Mouse (Mus musculus) neural tube, embryonic 15.5 days (tissue): ENCODE measurements at regions not wholly inside any gene's neighbourhood (a gene's known extent, or its start where the extent isn't known, plus 50 kb on each side); places are given as distances from the start of the nearest gene placed in this dataset.

Experiments
- ATAC-seq: fragments of 200-750 bp; cut with Nextera tagmentation; 2 replicates; pipeline ENCODE4 v1.8.0; 2017; ENCODE audit warnings: mild to moderate bottlenecking, moderate TSS enrichment, moderate library complexity; ENCODE audit not compliant: low FRiP score
- H3K27ac ChIP-seq: fragments of 300-500 bp; sonication (generic); replicated peaks from 2 replicates; pipeline ENCODE4 v1.5.1; 2015; ENCODE audit warnings: mild to moderate bottlenecking, inconsistent platforms
- H3K27me3 ChIP-seq: fragments of 300-500 bp; sonication (generic); replicated peaks from 2 replicates; pipeline ENCODE4 v1.6.1; 2015; ENCODE audit warnings: inconsistent platforms
- H3K36me3 ChIP-seq: fragments of 300-500 bp; sonication (generic); 2 replicates; pipeline ENCODE4 v1.6.1; 2015; ENCODE audit warnings: inconsistent platforms
- H3K4me1 ChIP-seq: fragments of 300-500 bp; sonication (generic); 2 replicates; pipeline ENCODE4 v1.6.1; 2015; ENCODE audit warnings: inconsistent platforms
- H3K4me2 ChIP-seq: fragments of 300-500 bp; sonication (generic); 2 replicates; pipeline ENCODE4 v1.6.1; 2015; ENCODE audit warnings: inconsistent platforms, mild to moderate bottlenecking, moderate library complexity
- H3K4me3 ChIP-seq: fragments of 300-500 bp; sonication (generic); replicated peaks from 2 replicates; pipeline ENCODE4 v1.5.1; 2015; ENCODE audit warnings: mild to moderate bottlenecking, inconsistent platforms
- H3K9ac ChIP-seq: fragments of 300-500 bp; sonication (generic); replicated peaks from 2 replicates; pipeline ENCODE4 v1.6.1; 2015; ENCODE audit warnings: mild to moderate bottlenecking, inconsistent platforms
- H3K9me3 ChIP-seq: fragments of 300-500 bp; sonication (generic); replicated peaks from 2 replicates; pipeline ENCODE4 v1.6.1; 2016; ENCODE audit warnings: inconsistent platforms
- WGBS: fragments of 180-500 bp; shearing (Covaris S2); methylation state at CpG from one replicate; pipeline ENCODE4 v1.1.7; 2015; ENCODE audit warnings: mixed read lengths; 5-methylcytosine and 5-hydroxymethylcytosine counted together

- no peak overlapping the region for H3K27ac ChIP-seq
- WGBS: 95% methylated on average over 4 of the region's 4 CpGs
Measured at GRCm38 (mm10) chr4:98228193-98228592, 154.9 kb downstream of the Tm2d1 start.

GRCm38 (mm10) chr4:98224366-98224765 is 158.7 kb downstream of the Tm2d1 start:
- H3K4me3 ChIP-seq: no peak overlapping the region
- WGBS: 46% methylated on average over 7 of the region's 7 CpGs
- H3K9me3 ChIP-seq: no peaks in the 10 kb centered on the region
- no peaks in the 10 kb centered on the region for H3K27me3 ChIP-seq
- H3K4me1 ChIP-seq: 0 out of 2 replicates have a peak, but pooled peaks cover 5% of the 10 kb centered on the region
- no peak overlapping the region for H3K4me2 ChIP-seq
- no peak overlapping the region for H3K27ac ChIP-seq
- ATAC-seq: no peak
- H3K36me3 ChIP-seq: no peaks in the 10 kb centered on the region
- H3K9ac ChIP-seq: no peak overlapping the region

More at GRCm38 (mm10) chr4:98228193-98228592, 154.9 kb downstream of the Tm2d1 start:
- Histone ChIP-seq H3K27me3 (no peaks in the 10 kb centered on the region), H3K4me1 (0 out of 2 replicates have a peak, but pooled peaks cover 5% of the 10 kb centered on the region), H3K9ac (no peak overlapping the region), H3K9me3 (no peaks in the 10 kb centered on the region), H3K36me3 (no peaks in the 10 kb centered on the region), H3K4me2 (no peak overlapping the region), H3K4me3 (no peak overlapping the region)
- no peak for ATAC-seq

- 60% methylated on average over 8 of the region's 8 CpGs for WGBS
- no peaks in the 10 kb centered on the region for H3K27me3 ChIP-seq
- no peak for ATAC-seq
Measured at GRCm38 (mm10) chr4:98223429-98223828, 159.7 kb downstream of the Tm2d1 start.

GRCm38 (mm10) chr4:98221566-98221965 is 161.5 kb downstream of the Tm2d1 start:
- H3K4me1 ChIP-seq: 0 out of 2 replicates have a peak, but pooled peaks cover 5% of the 10 kb centered on the region
- no peak for ATAC-seq
- H3K9me3 ChIP-seq: no peaks in the 10 kb centered on the region
- H3K4me2 ChIP-seq: no peak overlapping the region
- no peaks in the 10 kb centered on the region for H3K27me3 ChIP-seq
- no peak overlapping the region for H3K4me3 ChIP-seq
- no peaks in the 10 kb centered on the region for H3K36me3 ChIP-seq
- WGBS: 78% methylated on average over 4 of the region's 4 CpGs
- no peak overlapping the region for H3K9ac ChIP-seq
- H3K27ac ChIP-seq: no peak overlapping the region

More at GRCm38 (mm10) chr4:98223429-98223828, 159.7 kb downstream of the Tm2d1 start:
- Histone ChIP-seq H3K36me3 (no peaks in the 10 kb centered on the region), H3K27ac (no peak overlapping the region), H3K4me3 (no peak overlapping the region), H3K9me3 (no peaks in the 10 kb centered on the region), H3K9ac (no peak overlapping the region), H3K4me1 (0 out of 2 replicates have a peak, but pooled peaks cover 5% of the 10 kb centered on the region), H3K4me2 (no peak overlapping the region)

GRCm38 (mm10) chr4:98215218-98215617 is 167.9 kb downstream of the Tm2d1 start:
- Histone ChIP-seq H3K4me1 (no peaks in the 10 kb centered on the region), H3K4me2 (no peak overlapping the region), H3K9ac (no peak overlapping the region), H3K36me3 (no peaks in the 10 kb centered on the region), H3K9me3 (no peaks in the 10 kb centered on the region), H3K4me3 (no peak overlapping the region), H3K27ac (no peak overlapping the region), H3K27me3 (no peaks in the 10 kb centered on the region)
- WGBS: 76% methylated on average over 5 of the region's 5 CpGs
- no peak for ATAC-seq

GRCm38 (mm10) chr4:98207446-98207845 is 175.7 kb downstream of the Tm2d1 start:
- Histone ChIP-seq H3K9me3 (no peaks in the 10 kb centered on the region), H3K9ac (no peak overlapping the region), H3K36me3 (no peaks in the 10 kb centered on the region), H3K27me3 (no peaks in the 10 kb centered on the region), H3K4me2 (no peak overlapping the region), H3K4me3 (no peak overlapping the region), H3K4me1 (no peaks in the 10 kb centered on the region), H3K27ac (no peak overlapping the region)
- 93% methylated on average over 8 of the region's 8 CpGs for WGBS
- ATAC-seq: no peak

GRCm38 (mm10) chr4:98206245-98206970 is 176.7 kb downstream of the Tm2d1 start:
- 59% methylated on average over 6 of the region's 6 CpGs for WGBS
- H3K4me2 ChIP-seq: no peak overlapping the region

GRCm38 (mm10) chr4:98203129-98203528 is 180.0 kb downstream of the Tm2d1 start:
- no peaks in the 10 kb centered on the region for H3K4me1 ChIP-seq
- ATAC-seq: no peak
- WGBS: 66% methylated on average over 3 of the region's 3 CpGs
- no peaks in the 10 kb centered on the region for H3K27me3 ChIP-seq
- no peak overlapping the region for H3K27ac ChIP-seq
- H3K4me2 ChIP-seq: no peak overlapping the region
- H3K36me3 ChIP-seq: no peaks in the 10 kb centered on the region
- no peaks in the 10 kb centered on the region for H3K9me3 ChIP-seq
- no peak overlapping the region for H3K4me3 ChIP-seq
- no peak overlapping the region for H3K9ac ChIP-seq

More at GRCm38 (mm10) chr4:98206245-98206970, 176.7 kb downstream of the Tm2d1 start:
- H3K27ac ChIP-seq: no peak overlapping the region
- H3K36me3 ChIP-seq: no peaks in the 10 kb centered on the region
- ATAC-seq: no peak
- no peaks in the 10 kb centered on the region for H3K4me1 ChIP-seq
- H3K4me3 ChIP-seq: no peak overlapping the region
- no peaks in the 10 kb centered on the region for H3K9me3 ChIP-seq
- no peak overlapping the region for H3K9ac ChIP-seq
- H3K27me3 ChIP-seq: no peaks in the 10 kb centered on the region

- Histone ChIP-seq H3K9me3 (no peaks in the 10 kb centered on the region), H3K27ac (no peak overlapping the region), H3K4me3 (no peak overlapping the region), H3K4me1 (no peaks in the 10 kb centered on the region), H3K4me2 (no peak overlapping the region), H3K36me3 (no peaks in the 10 kb centered on the region), H3K9ac (no peak overlapping the region), H3K27me3 (no peaks in the 10 kb centered on the region)
- ATAC-seq: no peak
- WGBS: 96% methylated on average over 2 of the region's 2 CpGs
Measured at GRCm38 (mm10) chr4:98202232-98202631, 180.9 kb downstream of the Tm2d1 start.

- H3K9ac ChIP-seq: no peak overlapping the region
- no peak overlapping the region for H3K27ac ChIP-seq
- no peaks in the 10 kb centered on the region for H3K4me1 ChIP-seq
- no peaks in the 10 kb centered on the region for H3K27me3 ChIP-seq
- H3K4me2 ChIP-seq: no peak overlapping the region
- no peaks in the 10 kb centered on the region for H3K36me3 ChIP-seq
- H3K9me3 ChIP-seq: no peaks in the 10 kb centered on the region
- ATAC-seq: no peak
- H3K4me3 ChIP-seq: no peak overlapping the region
- WGBS: 89% methylated on average over 3 of the region's 3 CpGs
Measured at GRCm38 (mm10) chr4:98201102-98201501, 182.0 kb downstream of the Tm2d1 start.

GRCm38 (mm10) chr4:98200701-98201100 is 182.4 kb downstream of the Tm2d1 start:
- no peaks in the 10 kb centered on the region for H3K4me1 ChIP-seq
- ATAC-seq: no peak
- WGBS: 91% methylated on average over 1 of the region's 1 CpGs

GRCm38 (mm10) chr4:98190318-98190717 is 192.8 kb downstream of the Tm2d1 start:
- Histone ChIP-seq H3K9ac (no peak overlapping the region), H3K4me2 (no peak overlapping the region), H3K4me1 (no peaks in the 10 kb centered on the region), H3K27me3 (no peaks in the 10 kb centered on the region), H3K9me3 (no peaks in the 10 kb centered on the region), H3K36me3 (no peaks in the 10 kb centered on the region), H3K4me3 (no peak overlapping the region), H3K27ac (no peak overlapping the region)
- WGBS: 96% methylated on average over 3 of the region's 3 CpGs
- ATAC-seq: no peak

More at GRCm38 (mm10) chr4:98200701-98201100, 182.4 kb downstream of the Tm2d1 start:
- H3K27me3 ChIP-seq: no peaks in the 10 kb centered on the region
- H3K4me3 ChIP-seq: no peak overlapping the region
- no peak overlapping the region for H3K27ac ChIP-seq
- no peaks in the 10 kb centered on the region for H3K36me3 ChIP-seq
- H3K9me3 ChIP-seq: no peaks in the 10 kb centered on the region
- H3K4me2 ChIP-seq: no peak overlapping the region
- H3K9ac ChIP-seq: no peak overlapping the region
